Mouse (Mus musculus) heart, embryonic 11.5 days (tissue): ENCODE results near the gene Dnmt1. TPM values are rescaled to one million over a fixed set of nuclear protein-coding genes. Genes with fewer than 3 reads are reported as not detected.

Source experiments
- ATAC-seq: fragments of 200-750 bp; cut with Nextera tagmentation; replicated peaks from 2 replicates; pipeline ENCODE4 v1.8.0; 2017; ENCODE audit warnings: moderate library complexity; ENCODE audit not compliant: insufficient number of reproducible peaks, low FRiP score, low TSS enrichment
- H3K27ac ChIP-seq: fragments of 300-500 bp; sonication (generic); 2 replicates; pipeline ENCODE4 v1.5.1; 2014; ENCODE audit warnings: mild to moderate bottlenecking, low read depth, low read length
- H3K27me3 ChIP-seq: fragments of 300-500 bp; sonication (generic); 2 replicates; pipeline ENCODE4 v1.6.1; 2014; ENCODE audit warnings: mild to moderate bottlenecking, low read length, mixed read lengths; ENCODE audit not compliant: control insufficient read depth, insufficient read depth
- H3K36me3 ChIP-seq: fragments of 300-500 bp; sonication (generic); 2 replicates; pipeline ENCODE4 v1.6.1; 2014; ENCODE audit warnings: mild to moderate bottlenecking, low read length, moderate library complexity, mixed read lengths; ENCODE audit not compliant: control insufficient read depth, insufficient read depth
- H3K4me1 ChIP-seq: fragments of 300-500 bp; sonication (generic); 2 replicates; pipeline ENCODE4 v1.6.1; 2014; ENCODE audit warnings: low read length; ENCODE audit not compliant: control insufficient read depth, insufficient read depth
- H3K4me2 ChIP-seq: fragments of 300-500 bp; sonication (generic); 2 replicates; pipeline ENCODE4 v1.6.1; 2014; ENCODE audit warnings: mild to moderate bottlenecking, moderate library complexity
- H3K4me3 ChIP-seq: fragments of 300-500 bp; sonication (generic); 2 replicates; pipeline ENCODE4 v1.5.1; 2014; ENCODE audit warnings: low read depth, low read length
- H3K9ac ChIP-seq: fragments of 300-500 bp; sonication (generic); 2 replicates; pipeline ENCODE4 v1.6.1; 2014; ENCODE audit warnings: mild to moderate bottlenecking, low read depth, low read length, moderate library complexity
- H3K9me3 ChIP-seq: fragments of 300-500 bp; sonication (generic); replicated peaks from 2 replicates; pipeline ENCODE4 v1.6.1; 2016; ENCODE audit warnings: low read length; ENCODE audit not compliant: control insufficient read depth
- WGBS: fragments of 180-500 bp; shearing (Covaris S2); extraction: QIAGEN DNeasy Blood & Tissue Kit; methylation state at CpG from one replicate; pipeline ENCODE4 v1.1.7; 2014; ENCODE audit not compliant: insufficient replicate concordance; 5-methylcytosine and 5-hydroxymethylcytosine counted together
- polyA plus RNA-seq: library from polyadenylated mRNA; unstranded; fragments of >200 nt; fragmentation: Nextera tagmentation; extraction: Ambion mirVana; gene quantifications from 2 replicates; pipeline ENCODE4 v1.2.1, GENCODE M21; 2014

Gene Dnmt1
- polyA plus RNA-seq, 1 experiment from 2014 or later: 59.3 TPM

GRCm38 (mm10) chr9:20887704-20888385 is 71.8 kb downstream of the Dnmt1 start, which contains the start of gene Ppan:
Gene Ppan (plus strand): TSS chr9:20888175.
- peak within 1 kb of the TSS; percentile 94 for H3K4me3 ChIP-seq
- peak within 1 kb of the TSS; percentile 91 for H3K9ac ChIP-seq
- H3K4me1 ChIP-seq: no peaks in the 10 kb centered on the region
- H3K27me3 ChIP-seq: no peaks in the 10 kb centered on the region
- ATAC-seq: peak; percentile 93
- no peaks in the 10 kb centered on the region for H3K9me3 ChIP-seq
- peaks cover 34% of the 10 kb centered on the region for H3K36me3 ChIP-seq
- H3K4me2 ChIP-seq: peak within 1 kb of the TSS; percentile 91
- H3K27ac ChIP-seq: peak within 1 kb of the TSS; percentile 94
- WGBS: under 1% methylated on average over 43 of the region's 43 CpGs

- Histone ChIP-seq H3K4me1 (no peaks in the 10 kb centered on the region), H3K9ac (no peak overlapping the region), H3K4me2 (peak overlapping the region; percentile 91; the same call in 1 of the 2 replicates), H3K9me3 (no peaks in the 10 kb centered on the region), H3K4me3 (no peak overlapping the region), H3K27me3 (no peaks in the 10 kb centered on the region), H3K27ac (no peak overlapping the region), H3K36me3 (peaks cover 28% of the 10 kb centered on the region)
- no peak for ATAC-seq
- WGBS: 88% methylated on average over 6 of the region's 6 CpGs
Observed at GRCm38 (mm10) chr9:20887191-20887590, 72.5 kb downstream of the Dnmt1 start.

GRCm38 (mm10) chr9:20886563-20886962 is 73.1 kb downstream of the Dnmt1 start:
- Histone ChIP-seq H3K4me1 (no peaks in the 10 kb centered on the region), H3K4me2 (no peak overlapping the region), H3K4me3 (no peak overlapping the region), H3K9ac (no peak overlapping the region), H3K27me3 (no peaks in the 10 kb centered on the region), H3K27ac (no peak overlapping the region), H3K36me3 (peaks cover 22% of the 10 kb centered on the region), H3K9me3 (no peaks in the 10 kb centered on the region)
- no peak for ATAC-seq
- WGBS: 83% methylated on average over 2 of the region's 2 CpGs

GRCm38 (mm10) chr9:20879097-20879792 is 80.4 kb downstream of the Dnmt1 start, which contains the start of gene Angptl6:
Gene Angptl6 (minus strand): TSS chr9:20879727.
- no peaks in the 10 kb centered on the region for H3K9me3 ChIP-seq
- no peaks in the 10 kb centered on the region for H3K36me3 ChIP-seq
- H3K9ac ChIP-seq: peak within 1 kb of the TSS; percentile 76
- peak within 1 kb of the TSS; percentile 38 for H3K4me3 ChIP-seq
- no peak for ATAC-seq
- H3K27me3 ChIP-seq: 0 out of 2 replicates have a peak, but pooled peaks cover 2% of the 10 kb centered on the region
- 83% methylated on average over 13 of the region's 13 CpGs for WGBS
- peak within 1 kb of the TSS; percentile 73 for H3K4me2 ChIP-seq
- H3K27ac ChIP-seq: peak within 1 kb of the TSS; percentile 83
- H3K4me1 ChIP-seq: peaks cover 6% of the 10 kb centered on the region

GRCm38 (mm10) chr9:20878710-20879065 is 81.0 kb downstream of the Dnmt1 start:
- WGBS: 19% methylated on average over 10 of the region's 10 CpGs
- peak overlapping the region; percentile 38 for H3K4me3 ChIP-seq
- peak overlapping the region; percentile 76 for H3K9ac ChIP-seq
- H3K27ac ChIP-seq: peak overlapping the region; percentile 83
- H3K9me3 ChIP-seq: no peaks in the 10 kb centered on the region
- peak overlapping the region; percentile 73 for H3K4me2 ChIP-seq
- H3K36me3 ChIP-seq: no peaks in the 10 kb centered on the region
- peaks cover 6% of the 10 kb centered on the region for H3K4me1 ChIP-seq
- peak; percentile 0 for ATAC-seq
- H3K27me3 ChIP-seq: peaks cover 2% of the 10 kb centered on the region; the same call in 1 of the 2 replicates

- peak; percentile 92 for ATAC-seq
- under 1% methylated on average over 69 of the region's 69 CpGs for WGBS
- peaks cover 6% of the 10 kb centered on the region for H3K4me1 ChIP-seq
Observed at GRCm38 (mm10) chr9:20878041-20878709, 81.5 kb downstream of the Dnmt1 start.

GRCm38 (mm10) chr9:20877118-20878040 is 82.3 kb downstream of the Dnmt1 start:
- H3K9me3 ChIP-seq: no peaks in the 10 kb centered on the region
- peak overlapping the region; percentile 50; the same call in 1 of the 2 replicates for H3K27ac ChIP-seq
- H3K4me2 ChIP-seq: peak overlapping the region; percentile 70
- peak overlapping the region; percentile 62 for H3K9ac ChIP-seq
- H3K36me3 ChIP-seq: no peaks in the 10 kb centered on the region
- H3K4me1 ChIP-seq: peaks cover 6% of the 10 kb centered on the region
- 32% methylated on average over 14 of the region's 14 CpGs for WGBS
- peaks cover 2% of the 10 kb centered on the region; the same call in 1 of the 2 replicates for H3K27me3 ChIP-seq
- H3K4me3 ChIP-seq: peak overlapping the region; percentile 35
- no peak for ATAC-seq

More at GRCm38 (mm10) chr9:20878041-20878709, 81.5 kb downstream of the Dnmt1 start:
- no peaks in the 10 kb centered on the region for H3K9me3 ChIP-seq
- peak overlapping the region; percentile 76 for H3K9ac ChIP-seq
- no peaks in the 10 kb centered on the region for H3K36me3 ChIP-seq
- peak overlapping the region; percentile 73 for H3K4me2 ChIP-seq
- H3K27ac ChIP-seq: peak overlapping the region; percentile 83
- peak overlapping the region; percentile 38 for H3K4me3 ChIP-seq
- peaks cover 2% of the 10 kb centered on the region; the same call in 1 of the 2 replicates for H3K27me3 ChIP-seq
